Mouse (Mus musculus): ENCODE data around the gene Depp1. TPM values are rescaled to one million over a fixed set of nuclear protein-coding genes. Genes with fewer than 3 reads are reported as not detected.

The Depp1 gene
- polyA plus RNA-seq, 1 experiment from 2014 or later = 19.9 TPM

- Histone ChIP-seq H3K4me3 (no peak overlapping the region), H3K36me3 (no peaks in the 10 kb centered on the region), H3K9ac (no peak overlapping the region), H3K4me1 (peaks cover 8% of the 10 kb centered on the region), H3K9me3 (no peaks in the 10 kb centered on the region), H3K4me2 (no peak overlapping the region), H3K27ac (no peak overlapping the region), H3K27me3 (no peaks in the 10 kb centered on the region)
- WGBS = 85% methylated on average over 17 of the region's 17 CpGs
- ATAC-seq (ENCODE audit: insufficient number of reproducible peaks, insufficient read depth, low FRiP score, low TSS enrichment, low read depth) = no peak
These were observed 16.4 kb upstream of the Depp1 start for GRCm38 (mm10) chr6:116633741-116634695.

GRCm38 (mm10) chr6:116635251-116636180 is 14.9 kb upstream of the Depp1 start:
- 0 out of 2 replicates have a peak, but pooled peaks have one; percentile 44 for ATAC-seq (ENCODE audit: insufficient number of reproducible peaks, insufficient read depth, low FRiP score, low TSS enrichment, low read depth)
- peaks cover 8% of the 10 kb centered on the region for H3K4me1 ChIP-seq
- no peaks in the 10 kb centered on the region for H3K27me3 ChIP-seq
- no peak overlapping the region for H3K4me2 ChIP-seq
- no peak overlapping the region for H3K9ac ChIP-seq
- no peaks in the 10 kb centered on the region for H3K36me3 ChIP-seq
- 55% methylated on average over 10 of the region's 10 CpGs for WGBS
- no peak overlapping the region for H3K4me3 ChIP-seq
- H3K9me3 ChIP-seq = no peaks in the 10 kb centered on the region
- H3K27ac ChIP-seq = 0 out of 2 replicates have a peak overlapping the region, but pooled peaks have one; percentile 22

DNA sequence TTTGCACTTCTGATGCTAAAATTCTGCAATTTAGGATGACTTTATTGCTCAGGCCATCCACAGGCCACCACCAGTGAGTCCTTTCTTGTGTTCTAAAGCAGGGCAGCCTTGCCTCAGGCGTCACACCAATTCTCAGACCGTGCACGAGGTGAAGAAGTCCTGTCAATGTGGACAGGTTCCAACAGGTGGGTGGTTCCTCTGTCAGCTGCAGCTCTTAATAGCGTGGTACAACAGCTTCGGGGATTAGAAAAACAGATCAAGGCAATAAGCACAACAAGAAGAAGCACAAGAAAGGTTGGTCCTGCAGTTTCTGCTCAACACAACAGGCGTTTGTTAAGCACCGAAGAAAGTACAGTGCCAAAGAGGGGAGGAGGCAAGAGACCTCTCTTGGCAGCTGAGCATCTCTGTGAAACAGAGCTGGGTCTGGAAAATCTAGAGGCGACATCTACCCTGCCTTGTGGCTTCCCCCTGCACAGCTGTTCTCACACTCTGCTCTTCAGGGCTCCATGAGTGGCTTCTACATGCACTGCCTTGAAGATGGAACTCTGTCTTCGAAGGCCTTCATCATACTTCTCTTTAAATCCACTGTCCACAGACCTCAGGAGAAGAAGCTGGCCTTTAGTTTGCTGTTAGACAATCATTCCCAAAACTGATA is 13.7 kb upstream of the Depp1 start:
- no peak overlapping the region for H3K4me2 ChIP-seq
- no peaks in the 10 kb centered on the region for H3K36me3 ChIP-seq
- 60% methylated on average over 9 of the region's 9 CpGs for WGBS
- no peak overlapping the region for H3K4me3 ChIP-seq
- H3K9me3 ChIP-seq = no peaks in the 10 kb centered on the region
- H3K4me1 ChIP-seq = peaks cover 8% of the 10 kb centered on the region
- H3K27me3 ChIP-seq = no peaks in the 10 kb centered on the region
- no peak for ATAC-seq (ENCODE audit: insufficient number of reproducible peaks, insufficient read depth, low FRiP score, low TSS enrichment, low read depth)
- H3K9ac ChIP-seq = no peak overlapping the region
- H3K27ac ChIP-seq = no peak overlapping the region

GRCm38 (mm10) chr6:116637496-116637895 is 12.9 kb upstream of the Depp1 start:
- Histone ChIP-seq H3K9ac (no peak overlapping the region), H3K36me3 (no peaks in the 10 kb centered on the region), H3K9me3 (no peaks in the 10 kb centered on the region), H3K4me3 (no peak overlapping the region), H3K4me2 (no peak overlapping the region), H3K27me3 (no peaks in the 10 kb centered on the region), H3K4me1 (peaks cover 8% of the 10 kb centered on the region), H3K27ac (no peak overlapping the region)
- WGBS = 88% methylated on average over 5 of the region's 5 CpGs
- ATAC-seq (ENCODE audit: insufficient number of reproducible peaks, insufficient read depth, low FRiP score, low TSS enrichment, low read depth) = no peak

DNA sequence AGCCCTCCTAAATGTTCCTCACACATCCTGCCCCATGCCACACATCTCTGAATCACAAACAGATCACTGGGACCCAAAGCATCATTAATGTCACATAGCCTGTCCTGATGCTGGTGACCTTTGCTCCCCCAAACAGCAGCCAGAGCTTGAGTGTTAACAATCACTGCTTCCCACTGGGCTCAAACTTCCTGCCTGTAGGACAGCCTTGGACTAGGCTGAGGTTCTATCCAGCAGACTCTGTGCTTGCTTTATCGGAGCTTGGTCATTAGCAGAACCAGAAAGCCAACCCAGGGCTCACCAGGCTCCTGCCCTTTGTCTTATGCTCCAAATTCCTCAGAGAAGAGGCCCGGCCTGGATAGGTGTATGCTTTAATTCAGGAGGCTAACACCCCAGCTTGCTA is 11.5 kb upstream of the Depp1 start:
- Histone ChIP-seq H3K27ac (no peak overlapping the region), H3K9ac (no peak overlapping the region), H3K4me2 (no peak overlapping the region), H3K4me3 (no peak overlapping the region), H3K27me3 (no peaks in the 10 kb centered on the region), H3K36me3 (no peaks in the 10 kb centered on the region), H3K4me1 (peaks cover 18% of the 10 kb centered on the region), H3K9me3 (no peaks in the 10 kb centered on the region)
- ATAC-seq (ENCODE audit: insufficient number of reproducible peaks, insufficient read depth, low FRiP score, low TSS enrichment, low read depth) = no peak
- 84% methylated on average over 2 of the region's 2 CpGs for WGBS

DNA sequence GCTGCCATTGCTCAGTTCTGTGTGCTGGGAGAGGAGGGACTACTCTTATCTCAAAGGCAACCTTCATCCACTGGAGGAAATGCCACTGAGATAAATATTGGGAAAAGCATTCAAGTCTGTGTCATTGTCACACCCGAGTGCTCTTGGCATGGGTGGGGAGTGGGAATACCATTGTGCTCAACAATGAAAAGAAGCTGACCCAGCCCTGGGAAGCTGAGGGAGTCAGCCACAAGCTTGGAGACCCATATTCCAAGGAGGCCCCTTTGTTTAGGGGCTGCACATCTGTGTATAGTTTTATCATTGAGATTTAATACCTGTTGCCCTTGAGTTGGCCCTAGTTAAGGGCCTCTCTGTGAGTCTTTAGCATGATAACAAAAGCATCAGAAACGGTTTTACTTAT is 10.7 kb upstream of the Depp1 start:
- H3K9me3 ChIP-seq = no peaks in the 10 kb centered on the region
- no peaks in the 10 kb centered on the region for H3K27me3 ChIP-seq
- H3K4me3 ChIP-seq = no peak overlapping the region
- no peak for ATAC-seq (ENCODE audit: insufficient number of reproducible peaks, insufficient read depth, low FRiP score, low TSS enrichment, low read depth)
- no peak overlapping the region for H3K4me2 ChIP-seq
- peaks cover 19% of the 10 kb centered on the region for H3K4me1 ChIP-seq
- no peak overlapping the region for H3K9ac ChIP-seq
- no peak overlapping the region for H3K27ac ChIP-seq
- H3K36me3 ChIP-seq = no peaks in the 10 kb centered on the region
- 73% methylated on average over 2 of the region's 2 CpGs for WGBS

DNA sequence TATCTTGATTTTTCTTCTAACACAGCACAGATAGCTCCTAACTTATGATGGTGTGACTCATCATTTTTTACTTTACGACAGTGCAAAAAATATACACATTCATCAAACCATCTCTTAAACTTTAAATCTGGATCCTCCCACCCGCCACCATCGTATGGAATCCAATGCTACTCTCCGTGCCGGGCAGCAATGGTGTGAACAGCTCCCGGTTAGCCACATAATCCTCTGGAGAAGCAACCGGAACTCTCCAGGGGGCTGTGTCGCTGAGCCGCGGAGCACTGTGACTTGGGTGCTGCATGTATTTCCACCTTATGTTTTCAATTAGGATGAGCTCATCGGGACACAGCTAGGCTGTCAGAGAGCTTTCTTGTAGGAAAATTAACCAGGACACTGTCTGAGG is 7.5 kb upstream of the Depp1 start:
- H3K9me3 ChIP-seq = no peaks in the 10 kb centered on the region
- 54% methylated on average over 11 of the region's 11 CpGs for WGBS
- H3K27me3 ChIP-seq = no peaks in the 10 kb centered on the region
- no peak for ATAC-seq (ENCODE audit: insufficient number of reproducible peaks, insufficient read depth, low FRiP score, low TSS enrichment, low read depth)
- H3K4me1 ChIP-seq = peaks cover 11% of the 10 kb centered on the region
- H3K27ac ChIP-seq = no peak overlapping the region; the same call in 1 of the 2 replicates
- H3K4me2 ChIP-seq = no peak overlapping the region
- no peaks in the 10 kb centered on the region for H3K36me3 ChIP-seq
- H3K9ac ChIP-seq = no peak overlapping the region
- H3K4me3 ChIP-seq = no peak overlapping the region

GRCm38 (mm10) chr6:116643881-116644280 is 6.5 kb upstream of the Depp1 start:
- Histone ChIP-seq H3K27ac (no peak overlapping the region), H3K9ac (no peak overlapping the region), H3K9me3 (no peaks in the 10 kb centered on the region), H3K4me1 (peaks cover 11% of the 10 kb centered on the region), H3K4me2 (no peak overlapping the region), H3K4me3 (no peak overlapping the region), H3K36me3 (no peaks in the 10 kb centered on the region), H3K27me3 (no peaks in the 10 kb centered on the region)
- no peak for ATAC-seq (ENCODE audit: insufficient number of reproducible peaks, insufficient read depth, low FRiP score, low TSS enrichment, low read depth)
- WGBS = 58% methylated on average over 4 of the region's 4 CpGs

- no peak for ATAC-seq (ENCODE audit: insufficient number of reproducible peaks, insufficient read depth, low FRiP score, low TSS enrichment, low read depth)
- H3K4me2 ChIP-seq = no peak overlapping the region
- H3K27me3 ChIP-seq = no peaks in the 10 kb centered on the region
- no peak overlapping the region for H3K9ac ChIP-seq
- H3K27ac ChIP-seq = no peak overlapping the region
- peaks cover 11% of the 10 kb centered on the region for H3K4me1 ChIP-seq
- H3K4me3 ChIP-seq = no peak overlapping the region
- no peaks in the 10 kb centered on the region for H3K9me3 ChIP-seq
- WGBS = 60% methylated on average over 3 of the region's 3 CpGs
- no peaks in the 10 kb centered on the region for H3K36me3 ChIP-seq
These were observed 6.1 kb upstream of the Depp1 start for GRCm38 (mm10) chr6:116644335-116644734.

DNA sequence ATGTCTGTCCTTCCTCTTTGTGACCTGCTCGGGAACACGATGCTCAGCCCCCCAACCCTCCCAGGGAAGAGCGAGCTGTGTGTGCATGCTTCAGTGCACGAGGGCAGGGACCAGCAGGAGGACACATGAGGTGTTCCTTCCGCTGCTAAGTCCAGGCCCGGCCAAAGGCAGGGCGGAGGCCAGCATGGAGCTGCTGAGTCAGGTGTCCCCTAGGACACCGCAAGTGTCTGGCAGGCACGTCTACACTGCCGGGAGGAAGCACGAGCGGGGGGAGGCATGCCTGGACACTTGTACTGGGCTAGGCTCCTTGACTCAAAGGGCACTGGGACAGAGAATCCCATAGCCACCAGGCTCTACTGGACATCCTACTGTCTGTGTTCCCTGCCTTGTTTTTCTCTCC is 2.6 kb upstream of the Depp1 start:
- H3K9me3 ChIP-seq = no peaks in the 10 kb centered on the region
- H3K9ac ChIP-seq = no peak overlapping the region
- no peak overlapping the region for H3K4me2 ChIP-seq
- H3K4me3 ChIP-seq = no peak overlapping the region
- WGBS = 82% methylated on average over 12 of the region's 12 CpGs
- no peak overlapping the region for H3K27ac ChIP-seq
- H3K27me3 ChIP-seq = 0 out of 2 replicates have a peak, but pooled peaks cover 3% of the 10 kb centered on the region
- H3K36me3 ChIP-seq = no peaks in the 10 kb centered on the region
- H3K4me1 ChIP-seq = peaks cover 17% of the 10 kb centered on the region
- ATAC-seq (ENCODE audit: insufficient number of reproducible peaks, insufficient read depth, low FRiP score, low TSS enrichment, low read depth) = no peak

GRCm38 (mm10) chr6:116649811-116650210 is 598 bp upstream of the Depp1 start:
- no peak for ATAC-seq (ENCODE audit: insufficient number of reproducible peaks, insufficient read depth, low FRiP score, low TSS enrichment, low read depth)

More at GRCm38 (mm10) chr6:116649811-116650210, 598 bp upstream of the Depp1 start:
- no peak overlapping the region for H3K4me3 ChIP-seq
- H3K27ac ChIP-seq = no peak overlapping the region
- H3K4me2 ChIP-seq = no peak overlapping the region
- H3K36me3 ChIP-seq = no peaks in the 10 kb centered on the region
- peaks cover 6% of the 10 kb centered on the region; the same call in 1 of the 2 replicates for H3K4me1 ChIP-seq
- H3K27me3 ChIP-seq = 0 out of 2 replicates have a peak, but pooled peaks cover 3% of the 10 kb centered on the region
- H3K9ac ChIP-seq = no peak overlapping the region
- H3K9me3 ChIP-seq = no peaks in the 10 kb centered on the region
- WGBS = 89% methylated on average over 7 of the region's 7 CpGs

All from embryonic facial prominence, embryonic 13.5 days (tissue).